Mouse (Mus musculus): ENCODE measurements around the gene Zmynd8.

DNA sequence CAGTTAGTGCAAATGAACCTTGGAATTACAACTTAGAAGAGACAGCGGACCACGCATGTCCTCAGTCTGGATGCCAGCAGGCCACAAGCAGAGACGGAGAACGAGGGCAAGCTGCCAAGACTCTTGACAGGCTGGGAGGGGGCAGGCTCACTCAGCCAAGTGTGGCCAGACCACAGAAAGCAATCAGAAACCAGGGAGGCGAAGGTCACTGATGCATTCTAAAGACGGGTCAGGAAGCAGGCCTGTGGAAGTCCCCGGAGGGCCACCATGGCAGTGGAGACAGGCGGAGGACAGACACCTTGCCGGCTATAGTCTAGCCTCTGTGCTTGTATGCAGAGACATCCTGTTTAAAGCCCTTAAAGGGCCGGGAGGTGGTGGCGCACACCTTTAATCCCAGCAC lies 110.8 kb downstream of the Zmynd8 start:
- TF ChIP-seq GATA1 (IDR thresholded peaks at IDR 0.05; ENCODE audit: low read length) (no peak), TAL1 (IDR thresholded peaks at IDR 0.05; ENCODE audit: low read length) (no peak)
